Mouse (Mus musculus) heart, adult 18-20 months (tissue): Measurements from ENCODE around the gene Zscan22. TPM values are rescaled to one million over a fixed set of nuclear protein-coding genes. Genes with fewer than 3 reads are reported as not detected.
"Not testable (repeated sequence)": the region's sequence is repeated elsewhere in the genome, so short reads cannot be mapped to it uniquely, and the experiment has no call there.

ENCODE experiments used
- DNase-seq, 2 experiments: peaks; one replicate each; pipeline ENCODE4 v3.0.0; 2021 to 2022; ENCODE audit warnings: mixed read lengths in 1 of 2
- total RNA-seq, 2 experiments: library from RNA; stranded (reverse); gene quantifications; 2 replicates each; pipeline ENCODE4 v1.2.3; 2021

Zscan22 gene
- total RNA-seq, 2 experiments from 2014 or later, result 5.5 to 5.8 TPM

DNA sequence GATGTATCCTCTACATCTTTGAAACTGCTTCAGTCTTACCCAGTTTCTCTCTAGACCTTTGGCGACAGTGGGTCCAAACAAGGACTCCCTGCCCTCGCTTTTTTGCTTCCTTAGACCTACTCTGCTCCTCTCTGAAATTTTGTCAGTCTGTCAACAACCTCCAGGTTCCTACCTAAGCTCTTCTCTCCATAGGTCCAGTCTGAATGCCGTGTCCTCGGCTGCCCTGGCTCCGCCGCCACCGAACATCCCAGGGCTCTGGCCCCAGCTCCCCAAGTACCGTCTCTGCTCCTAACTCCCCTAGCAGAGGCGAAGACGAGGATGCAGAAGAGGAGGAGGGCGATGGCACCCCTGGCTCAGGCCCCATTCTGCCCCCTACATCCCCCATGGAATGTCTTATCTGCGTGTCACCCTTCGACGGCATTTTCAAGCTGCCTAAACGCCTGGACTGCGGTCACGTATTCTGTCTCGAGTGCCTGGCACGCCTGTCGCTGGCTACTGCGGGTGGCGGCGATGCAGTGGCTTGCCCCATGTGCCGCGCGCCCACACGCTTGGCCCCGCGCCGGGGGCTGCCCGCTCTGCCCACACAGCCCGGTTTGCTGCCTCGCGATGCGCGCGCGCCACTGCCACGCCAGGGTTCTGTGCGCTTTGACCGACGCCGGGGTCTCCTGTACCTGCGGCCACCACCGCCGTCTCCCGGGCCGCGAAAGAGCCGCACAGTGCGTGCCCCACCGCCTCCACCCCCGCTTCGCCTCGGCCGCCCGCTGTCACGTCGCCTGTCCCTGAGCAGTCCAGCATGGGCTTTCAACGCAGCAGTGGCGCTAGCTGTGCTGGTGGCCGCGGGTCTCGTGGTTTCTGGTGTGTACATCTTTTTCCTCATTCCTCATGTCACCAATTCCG, 30.3 kb downstream of the Zscan22 start:
- no peak for DNase-seq

DNA sequence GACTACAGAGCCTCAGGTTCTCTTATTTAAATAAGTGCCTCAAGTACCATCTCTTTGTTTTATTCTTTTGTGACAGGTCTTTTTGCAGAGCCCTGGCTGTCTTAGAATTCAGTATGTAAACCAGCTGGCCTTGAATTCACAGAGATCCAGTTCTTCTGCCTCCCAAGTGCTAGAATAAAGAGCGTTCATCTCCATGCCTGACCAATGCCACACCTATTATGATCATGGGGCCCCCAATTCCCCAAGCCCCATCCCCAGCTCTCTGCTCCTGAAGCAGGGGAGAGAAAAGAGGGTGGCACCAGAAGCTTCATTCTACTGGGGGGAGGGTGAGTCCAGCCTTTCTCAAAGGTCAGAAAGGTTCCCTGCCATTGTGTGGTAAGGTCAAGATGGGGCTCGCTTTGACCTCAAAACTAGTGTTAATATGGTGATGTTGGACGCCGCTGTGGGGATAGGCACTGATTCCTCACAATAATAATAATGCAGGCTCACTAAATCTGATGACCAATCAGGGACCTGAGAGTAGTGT, 36.1 kb downstream of the Zscan22 start:
- DNase-seq, result no peak

DNA sequence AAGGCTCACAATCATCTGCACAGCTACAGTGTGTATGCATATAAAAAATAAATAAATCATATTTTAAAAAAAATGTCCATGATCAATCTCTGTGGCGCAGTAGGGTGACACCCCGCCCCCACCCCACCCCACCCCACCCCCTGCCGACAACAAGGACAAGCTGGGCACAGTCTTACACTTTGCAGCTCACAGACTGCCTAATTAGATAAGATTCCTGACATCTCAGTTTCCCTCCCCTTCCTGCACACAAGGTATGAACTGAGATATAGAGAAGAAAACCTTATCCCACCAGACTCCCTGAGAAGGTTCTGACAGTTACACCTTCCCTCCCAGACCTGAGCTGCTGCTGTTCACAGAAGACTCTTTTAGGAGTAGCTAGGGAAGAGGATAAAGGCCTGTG, 37.2 kb downstream of the Zscan22 start:
- DNase-seq, result no peak

DNA sequence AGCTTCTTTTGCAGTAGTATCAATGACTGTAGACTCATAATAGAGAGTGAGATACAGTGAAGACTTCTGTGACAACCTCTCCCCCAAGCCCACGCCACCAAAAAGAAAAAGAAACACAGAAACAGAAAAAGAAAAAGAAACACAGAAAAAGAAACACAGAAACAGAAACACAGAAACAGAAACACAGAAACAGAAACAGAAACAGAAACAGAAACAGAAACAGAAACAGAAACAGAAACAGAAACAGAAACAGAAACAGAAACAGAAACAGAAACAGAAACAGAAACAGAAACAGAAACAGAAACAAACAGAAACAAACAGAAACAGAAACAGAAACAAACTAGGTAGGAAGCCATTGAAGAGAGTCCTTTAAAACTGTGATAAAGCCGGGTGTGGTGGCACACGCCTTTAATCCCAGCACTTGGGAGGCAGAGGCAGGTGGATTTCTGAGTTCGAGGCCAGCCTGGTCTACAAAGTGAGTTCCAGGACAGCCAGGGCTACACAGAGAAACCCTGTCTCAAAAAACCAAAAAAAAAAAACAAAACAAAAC, 39.7 kb downstream of the Zscan22 start:
- not testable (repeated sequence) for DNase-seq

DNA sequence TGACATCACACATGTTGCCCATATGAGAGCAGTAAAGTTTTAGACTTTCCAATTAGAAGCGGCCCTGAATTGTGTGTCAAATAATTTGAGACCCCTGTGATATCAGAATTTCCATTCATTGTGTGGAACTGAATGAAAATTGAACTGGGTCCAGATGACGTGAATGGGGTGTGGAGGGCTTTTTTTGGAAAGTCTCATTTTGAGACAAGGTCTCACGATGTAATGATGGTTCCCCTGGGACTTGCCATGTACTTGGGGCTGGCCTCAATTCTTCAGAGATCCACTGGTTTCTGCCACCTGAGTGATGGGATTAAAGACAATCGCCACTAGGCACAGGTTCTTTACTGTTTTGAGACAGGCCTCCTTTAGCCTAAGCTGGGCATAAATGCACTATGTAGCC, 43.0 kb downstream of the Zscan22 start:
- no peak for DNase-seq

DNA sequence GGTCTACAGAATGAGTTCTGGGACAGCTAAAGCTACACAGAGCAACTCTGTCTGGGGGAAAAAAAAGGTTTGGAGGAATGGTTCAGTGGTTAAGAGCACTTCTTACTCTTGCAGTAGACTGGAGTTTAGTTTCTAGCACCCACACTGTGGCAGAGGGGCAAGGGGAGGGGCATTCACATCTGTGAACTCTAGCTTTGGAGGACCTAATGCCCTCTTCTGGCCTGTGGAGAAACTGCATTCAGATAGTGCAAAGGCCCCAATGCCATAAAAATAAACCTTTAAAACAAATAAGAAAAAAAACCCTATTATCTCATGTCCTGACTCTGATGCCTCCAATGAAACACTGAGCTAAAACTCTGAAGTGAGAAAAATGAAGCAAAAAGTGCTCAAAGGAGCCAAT, 45.9 kb downstream of the Zscan22 start:
- DNase-seq, result peak in 1 of 2 experiments; percentile 8

DNA sequence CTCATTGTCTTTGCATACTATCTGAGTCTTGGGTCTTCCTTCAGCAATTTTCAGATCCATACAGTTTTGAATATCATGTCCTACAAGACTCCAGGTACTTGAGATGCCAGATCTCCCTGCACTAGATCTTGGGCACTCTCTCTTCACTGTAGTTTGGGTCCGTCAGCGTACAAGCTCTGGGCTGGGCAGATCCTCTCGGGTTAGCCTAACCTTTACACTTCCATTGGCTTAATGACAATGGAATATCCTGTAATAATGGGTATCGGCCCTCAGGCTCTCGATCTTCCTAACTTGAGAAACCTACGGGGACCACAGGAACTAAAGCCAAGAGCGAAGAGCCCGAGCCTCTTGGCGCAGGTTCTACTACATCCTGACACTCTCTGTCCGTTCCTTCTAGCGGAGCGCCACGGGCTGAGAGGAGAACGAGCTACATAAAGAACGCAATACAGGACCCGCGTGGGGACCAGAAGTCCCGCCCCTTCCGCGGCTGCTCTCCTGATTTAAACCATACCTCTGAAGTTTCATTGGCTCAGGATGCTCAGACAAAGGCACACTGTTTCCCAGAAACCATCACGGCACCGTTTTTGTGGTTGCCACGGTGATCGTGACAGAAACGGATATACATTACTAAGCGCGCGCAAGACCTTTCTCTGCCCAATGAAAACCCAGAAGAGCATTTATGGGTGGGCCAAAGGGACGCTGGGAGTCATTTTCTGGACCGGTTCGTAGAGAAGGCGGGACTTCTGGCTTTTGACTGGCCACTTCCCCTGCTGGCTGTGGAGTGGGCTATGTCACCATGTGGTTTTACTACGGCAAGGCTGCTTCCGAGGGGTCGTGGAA, 51.6 kb downstream of the Zscan22 start:
- peak; percentile 94 to 98 for DNase-seq

DNA sequence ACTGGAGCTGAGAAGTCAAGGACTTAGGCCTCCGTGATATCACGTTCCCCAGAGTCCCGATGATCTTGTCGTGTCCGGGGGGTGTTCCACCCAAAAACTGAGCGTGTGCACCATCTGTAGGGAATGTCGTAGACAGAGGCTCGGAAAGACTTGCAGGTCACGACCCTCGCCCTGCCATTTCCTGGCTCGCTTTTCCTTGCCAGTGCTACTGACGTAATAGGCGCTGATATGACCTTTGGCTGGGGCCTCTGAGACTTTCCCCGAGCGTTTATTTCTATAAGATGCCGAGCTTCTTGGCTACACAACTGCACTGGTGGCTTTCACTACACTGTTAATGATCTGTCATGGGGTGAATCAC, 52.2 kb downstream of the Zscan22 start:
- DNase-seq, result no peak

DNA sequence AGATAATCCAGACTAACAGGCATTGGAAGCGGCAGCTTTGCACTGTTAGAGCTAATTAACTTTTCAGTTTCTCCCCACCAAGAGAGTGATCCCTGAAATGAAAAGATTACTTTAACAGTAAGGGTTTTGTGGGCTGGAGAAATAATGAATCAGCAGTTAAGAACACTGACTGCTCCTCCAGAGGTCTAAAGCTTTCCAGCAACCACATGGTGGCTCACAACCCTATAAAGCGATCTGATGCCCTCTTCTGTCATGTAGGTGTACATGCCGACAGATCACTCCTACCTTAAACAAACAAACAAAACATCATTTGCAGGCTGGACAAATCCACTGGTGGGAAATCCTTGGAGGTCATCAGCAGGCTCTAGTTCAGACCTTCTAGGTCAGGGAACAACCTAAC, 57.3 kb downstream of the Zscan22 start:
- DNase-seq, result no peak

DNA sequence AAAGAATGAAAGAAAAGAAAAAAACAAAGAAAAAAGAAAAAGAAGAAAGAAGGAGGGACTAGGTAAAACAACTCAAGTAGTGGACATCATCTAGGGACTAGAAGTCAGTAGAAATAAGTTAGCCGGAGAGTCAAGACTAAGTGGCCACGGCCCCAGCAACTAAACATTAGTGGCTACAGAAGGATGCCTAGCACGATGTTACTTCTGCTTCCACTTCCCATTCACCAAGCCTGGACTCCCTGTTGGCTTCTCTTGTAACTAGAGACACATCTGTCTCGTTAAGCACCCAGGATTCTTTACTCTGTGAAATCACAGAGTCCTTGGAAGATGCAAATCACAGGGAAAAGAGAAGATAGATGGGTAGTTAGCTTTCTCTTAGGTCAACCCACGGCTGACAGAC, 59.9 kb downstream of the Zscan22 start:
- no peak for DNase-seq

Other genes with a start within 250 kb of the Zscan22 start
- gene Vmn2r55, start 212.8 kb upstream of the Zscan22 start, total RNA-seq, result not detected
- gene Vmn2r56, start 162.8 kb upstream of the Zscan22 start, total RNA-seq, result not detected
- gene Zscan18, start 94.2 kb upstream of the Zscan22 start, total RNA-seq, result 1 to 10 TPM in 1 of 2 experiments, under 1 TPM in 1; 0.80 to 1.1 TPM
- 1 to 10 TPM; 4.3 to 6.1 TPM for gene Zfp329, start 79.0 kb upstream of the Zscan22 start, total RNA-seq
- gene Zfp110, start 63.1 kb upstream of the Zscan22 start, total RNA-seq, result 10 to 100 TPM; 17.0 to 18.4 TPM
- 1 to 10 TPM; 2.9 to 3.1 TPM for gene Zfp128, start 16.6 kb upstream of the Zscan22 start, total RNA-seq
- 100 to 1,000 TPM; 575 to 632 TPM for gene Rps5, start 24.5 kb downstream of the Zscan22 start, total RNA-seq
- gene Rnf225, start 29.6 kb downstream of the Zscan22 start, total RNA-seq, result under 1 TPM; 0.17 to 0.39 TPM
- 1 to 10 TPM; 2.3 to 2.4 TPM for gene Zfp324, start 68.0 kb downstream of the Zscan22 start, total RNA-seq
- 1 to 10 TPM; 2.1 to 2.2 TPM for gene Zfp446, start 80.0 kb downstream of the Zscan22 start, total RNA-seq
- not detected for gene Slc27a5, start 100.4 kb downstream of the Zscan22 start, total RNA-seq
- 10 to 100 TPM; 93.5 to 96.6 TPM for gene Trim28, start 101.3 kb downstream of the Zscan22 start, total RNA-seq
- gene Zbtb45, start 112.2 kb downstream of the Zscan22 start, total RNA-seq, result 1 to 10 TPM; 7.3 to 7.4 TPM
- gene Chmp2a, start 137.0 kb downstream of the Zscan22 start, total RNA-seq, result 100 to 1,000 TPM; 132 to 164 TPM
- 100 to 1,000 TPM; 177 to 187 TPM for gene Ube2m, start 140.5 kb downstream of the Zscan22 start, total RNA-seq
- under 1 TPM; 0.07 to 0.21 TPM for gene Mzf1, start 156.9 kb downstream of the Zscan22 start, total RNA-seq
- not detected for gene Vmn1r85, start 197.4 kb downstream of the Zscan22 start, total RNA-seq
- not detected for gene Vmn1r86, start 222.1 kb downstream of the Zscan22 start, total RNA-seq
- not detected for gene Vmn1r87, start 242.3 kb downstream of the Zscan22 start, total RNA-seq